Mouse (Mus musculus) cerebellum, adult 2 months (tissue): ENCODE results near the gene Cped1. TPM values are rescaled to one million over a fixed set of nuclear protein-coding genes. Genes with fewer than 3 reads are reported as not detected.
A peak's percentile ranks its signal among the peaks of the same experiment; 100 is the strongest.

Experiments
- DNase-seq, 2 experiments: peaks; one replicate each; pipeline ENCODE4 v3.0.0; 2021
- H3K27ac ChIP-seq: fragments of 200-500 bp; 2 replicates; pipeline ENCODE4 v1.5.1; 2012; ENCODE audit warnings: low read length, control low read depth, inconsistent platforms; ENCODE audit not compliant: insufficient read depth
- H3K27me3 ChIP-seq: fragments of 200-500 bp; 2 replicates; pipeline ENCODE4 v1.6.1; 2012; ENCODE audit warnings: inconsistent platforms, mild to moderate bottlenecking, low read length, moderate library complexity; ENCODE audit not compliant: control insufficient read depth, insufficient read depth
- H3K4me1 ChIP-seq: fragments of 200-500 bp; 2 replicates; pipeline ENCODE4 v1.6.1; 2011; ENCODE audit warnings: low read length; ENCODE audit not compliant: control insufficient read depth, insufficient read depth
- H3K4me3 ChIP-seq: fragments of 200-500 bp; replicated peaks from 2 replicates; pipeline ENCODE3; 2011; ENCODE audit warnings: mild to moderate bottlenecking, low read depth, low read length, control low read depth; ENCODE audit not compliant: insufficient read depth
- CTCF ChIP-seq: fragments of 200-500 bp; IDR thresholded peaks from 2 replicates; pipeline ENCODE4 v1.5.1; 2011; ENCODE audit warnings: low read depth, mild to moderate bottlenecking, control low read depth, low read length, moderate library complexity, borderline replicate concordance; ENCODE audit not compliant: insufficient read depth
- POLR2A ChIP-seq: fragments of 200-500 bp; IDR thresholded peaks from 2 replicates; pipeline ENCODE4 v1.6.1; 2011; ENCODE audit warnings: low read length, control low read depth, borderline replicate concordance; ENCODE audit not compliant: insufficient read depth
- WGBS: fragments of 180-500 bp; shearing (Covaris S2); methylation state at CpG from one replicate; pipeline ENCODE4 v1.1.7; 2018; 5-methylcytosine and 5-hydroxymethylcytosine counted together
- polyA plus RNA-seq: library from polyadenylated mRNA; depleted of rRNA; stranded (reverse); fragments of >200 nt; gene quantifications from 2 replicates; pipeline ENCODE4 v1.2.3, GENCODE M21; 2012

The Cped1 gene
- polyA plus RNA-seq, 1 experiment: 1.1 TPM

GRCm38 (mm10) chr6:22086056-22086455 lies 100.3 kb downstream of the Cped1 start:
- DNase-seq: no peak
- Histone ChIP-seq H3K4me1 (no peaks in the 10 kb centered on the region), H3K4me3 (no peak overlapping the region), H3K27ac (no peak overlapping the region), H3K27me3 (no peaks in the 10 kb centered on the region)
- 87% methylated on average over 5 of the region's 5 CpGs for WGBS
- TF ChIP-seq CTCF: no peak
- TF ChIP-seq POLR2A: no peak

- Histone ChIP-seq H3K27ac (no peak overlapping the region), H3K4me1 (no peaks in the 10 kb centered on the region), H3K27me3 (no peaks in the 10 kb centered on the region), H3K4me3 (no peak overlapping the region)
- 57% methylated on average over 17 of the region's 17 CpGs for WGBS
- peak; percentile 26; the same call in 1 of the 2 replicates for TF ChIP-seq CTCF
- no peak for TF ChIP-seq POLR2A
- DNase-seq: no peak
Observed at GRCm38 (mm10) chr6:22088346-22089064, 102.8 kb downstream of the Cped1 start.

GRCm38 (mm10) chr6:22091773-22092172 lies 106.1 kb downstream of the Cped1 start:
- WGBS: 90% methylated on average over 5 of the region's 5 CpGs
- TF ChIP-seq POLR2A (no peak), CTCF (no peak)

GRCm38 (mm10) chr6:22093792-22094191 lies 108.1 kb downstream of the Cped1 start:
- Histone ChIP-seq H3K4me1 (no peaks in the 10 kb centered on the region), H3K27ac (no peak overlapping the region), H3K27me3 (no peaks in the 10 kb centered on the region), H3K4me3 (no peak overlapping the region)
- TF ChIP-seq CTCF (no peak), POLR2A (no peak)
- no peak for DNase-seq
- 96% methylated on average over 5 of the region's 5 CpGs for WGBS

More at GRCm38 (mm10) chr6:22091773-22092172, 106.1 kb downstream of the Cped1 start:
- H3K4me1 ChIP-seq: no peaks in the 10 kb centered on the region
- H3K27me3 ChIP-seq: no peaks in the 10 kb centered on the region
- no peak overlapping the region for H3K4me3 ChIP-seq
- H3K27ac ChIP-seq: no peak overlapping the region
- DNase-seq: no peak

- Histone ChIP-seq H3K4me3 (no peak overlapping the region), H3K4me1 (no peaks in the 10 kb centered on the region), H3K27ac (no peak overlapping the region), H3K27me3 (no peaks in the 10 kb centered on the region)
- no peak for TF ChIP-seq CTCF
- TF ChIP-seq POLR2A: no peak
- WGBS: 58% methylated on average over 2 of the region's 2 CpGs
- peak in 1 of 2 experiments; percentile 7 for DNase-seq
Observed at GRCm38 (mm10) chr6:22097709-22098108, 112.0 kb downstream of the Cped1 start.

GRCm38 (mm10) chr6:22099832-22100231 lies 114.1 kb downstream of the Cped1 start:
- WGBS: 67% methylated on average over 5 of the region's 5 CpGs
- no peak for DNase-seq

GRCm38 (mm10) chr6:22101939-22102338 lies 116.2 kb downstream of the Cped1 start:
- Histone ChIP-seq H3K27ac (no peak overlapping the region), H3K27me3 (no peaks in the 10 kb centered on the region), H3K4me3 (no peak overlapping the region), H3K4me1 (no peaks in the 10 kb centered on the region)
- WGBS: 54% methylated on average over 3 of the region's 3 CpGs
- no peak for DNase-seq
- TF ChIP-seq CTCF (no peak), POLR2A (no peak)

More at GRCm38 (mm10) chr6:22099832-22100231, 114.1 kb downstream of the Cped1 start:
- no peaks in the 10 kb centered on the region for H3K27me3 ChIP-seq
- TF ChIP-seq CTCF: no peak
- TF ChIP-seq POLR2A: no peak
- H3K27ac ChIP-seq: no peak overlapping the region
- H3K4me3 ChIP-seq: no peak overlapping the region
- no peaks in the 10 kb centered on the region for H3K4me1 ChIP-seq

- Histone ChIP-seq H3K27me3 (no peaks in the 10 kb centered on the region), H3K4me3 (no peak overlapping the region), H3K4me1 (no peaks in the 10 kb centered on the region), H3K27ac (no peak overlapping the region)
- WGBS: 89% methylated on average over 4 of the region's 4 CpGs
- no peak for DNase-seq
- TF ChIP-seq POLR2A: no peak
- TF ChIP-seq CTCF: no peak
Observed at GRCm38 (mm10) chr6:22102752-22103151, 117.0 kb downstream of the Cped1 start.
